Mouse (Mus musculus) ovary, adult 18-20 months (tissue): ENCODE data around the gene Ptma.
"Not testable (repeated sequence)": the region's sequence is repeated elsewhere in the genome, so short reads cannot be mapped to it uniquely, and the experiment has no call there.

Experiments
- DNase-seq: peaks from one replicate; pipeline ENCODE4 v3.0.0; 2022; ENCODE audit warnings: low spot score, mixed read lengths

Ptma gene

GRCm38 (mm10) chr1:86526116-86526788 is at the start of gene Ptma:
Gene Ptma, plus strand, starts transcription at chr1:86526726.
- peak; percentile 99 for DNase-seq

- DNase-seq: no peak
These were observed 48.7 kb upstream of the Ptma start for GRCm38 (mm10) chr1:86477738-86478285.

- no peak for DNase-seq
These were observed 47.3 kb upstream of the Ptma start for GRCm38 (mm10) chr1:86479099-86479825.

GRCm38 (mm10) chr1:86480288-86480687 is 46.2 kb upstream of the Ptma start:
- no peak for DNase-seq

- no peak for DNase-seq
These were observed 45.6 kb upstream of the Ptma start for GRCm38 (mm10) chr1:86480735-86481447.

- no peak for DNase-seq
These were observed 45.1 kb upstream of the Ptma start for GRCm38 (mm10) chr1:86481468-86481867.

GRCm38 (mm10) chr1:86482288-86482687 is 44.2 kb upstream of the Ptma start:
- DNase-seq: no peak

GRCm38 (mm10) chr1:86482761-86483160 is 43.8 kb upstream of the Ptma start:
- DNase-seq: no peak

GRCm38 (mm10) chr1:86485346-86485745 is 41.2 kb upstream of the Ptma start:
- no peak for DNase-seq

GRCm38 (mm10) chr1:86485858-86486257 is 40.7 kb upstream of the Ptma start:
- not testable (repeated sequence) for DNase-seq

- DNase-seq: no peak
These were observed 39.7 kb upstream of the Ptma start for GRCm38 (mm10) chr1:86486703-86487294.

- DNase-seq: peak; percentile 98
These were observed 39.1 kb upstream of the Ptma start for GRCm38 (mm10) chr1:86487295-86487907.

- no peak for DNase-seq
These were observed 38.6 kb upstream of the Ptma start for GRCm38 (mm10) chr1:86487908-86488314.

GRCm38 (mm10) chr1:86488326-86488725 is 38.2 kb upstream of the Ptma start:
- no peak for DNase-seq

GRCm38 (mm10) chr1:86488774-86489173 is 37.8 kb upstream of the Ptma start:
- no peak for DNase-seq

GRCm38 (mm10) chr1:86489901-86490300 is 36.6 kb upstream of the Ptma start:
- no peak for DNase-seq

- no peak for DNase-seq
These were observed 35.8 kb upstream of the Ptma start for GRCm38 (mm10) chr1:86490697-86491096.

GRCm38 (mm10) chr1:86491533-86492094 is 34.9 kb upstream of the Ptma start:
- no peak for DNase-seq

- DNase-seq: peak; percentile 44
These were observed 34.1 kb upstream of the Ptma start for GRCm38 (mm10) chr1:86492095-86493070.

GRCm38 (mm10) chr1:86493783-86494182 is 32.7 kb upstream of the Ptma start:
- DNase-seq: no peak
